Mouse (Mus musculus) T-helper 2 cell (primary cell): ENCODE results near the gene Ucp3.

Source experiments
- in situ Hi-C: fragments of 300-600 bp; cut with MboI, MseI; formaldehyde crosslinking; loops from one replicate; pipeline ENCODE4 v1.15.1; 2025; ENCODE audit warnings: high pct_unique_total_duplicates

Ucp3 gene

GRCm38 (mm10) chr7:100472777-100473176, at the start of gene Ucp3:
Gene Ucp3 (plus strand): TSS chr7:100472990.
- in situ Hi-C loops: no loop called here

GRCm38 (mm10) chr7:100425795-100426194, 47.0 kb upstream of the Ucp3 start:
- in situ Hi-C loops: no loop called here

GRCm38 (mm10) chr7:100429102-100429501, 43.7 kb upstream of the Ucp3 start:
- in situ Hi-C loops: no loop called here

GRCm38 (mm10) chr7:100429911-100430310, 42.9 kb upstream of the Ucp3 start:
- in situ Hi-C loops: no loop called here

GRCm38 (mm10) chr7:100431103-100431502, 41.7 kb upstream of the Ucp3 start:
- in situ Hi-C loops: no loop called here

- in situ Hi-C loops: no loop called here
Observed at GRCm38 (mm10) chr7:100433295-100433694, 39.5 kb upstream of the Ucp3 start.

GRCm38 (mm10) chr7:100443728-100444127, 29.1 kb upstream of the Ucp3 start:
- in situ Hi-C loops: no loop called here

GRCm38 (mm10) chr7:100446271-100446670, 26.5 kb upstream of the Ucp3 start:
- in situ Hi-C loops: no loop called here

- in situ Hi-C loops: no loop called here
Observed at GRCm38 (mm10) chr7:100448530-100448929, 24.3 kb upstream of the Ucp3 start.

- in situ Hi-C loops: no loop called here
Observed at GRCm38 (mm10) chr7:100448985-100449384, 23.8 kb upstream of the Ucp3 start.

GRCm38 (mm10) chr7:100458153-100458552, 14.6 kb upstream of the Ucp3 start:
- in situ Hi-C loops: no loop called here

- in situ Hi-C loops: no loop called here
Observed at GRCm38 (mm10) chr7:100459862-100460261, 12.9 kb upstream of the Ucp3 start.

GRCm38 (mm10) chr7:100461621-100462151, 11.1 kb upstream of the Ucp3 start:
- in situ Hi-C loops: no loop called here

GRCm38 (mm10) chr7:100463194-100463593, 9.6 kb upstream of the Ucp3 start:
- in situ Hi-C loops: no loop called here

- in situ Hi-C loops: no loop called here
Observed at GRCm38 (mm10) chr7:100463757-100464156, 9.0 kb upstream of the Ucp3 start.

GRCm38 (mm10) chr7:100464248-100464647, 8.5 kb upstream of the Ucp3 start:
- in situ Hi-C loops: no loop called here

- in situ Hi-C loops: no loop called here
Observed at GRCm38 (mm10) chr7:100465248-100465647, 7.5 kb upstream of the Ucp3 start.

GRCm38 (mm10) chr7:100465656-100466309, 7.0 kb upstream of the Ucp3 start:
- in situ Hi-C loops: no loop called here

GRCm38 (mm10) chr7:100466781-100467510, 5.8 kb upstream of the Ucp3 start:
- in situ Hi-C loops: no loop called here

- in situ Hi-C loops: no loop called here
Observed at GRCm38 (mm10) chr7:100468761-100469160, 4.0 kb upstream of the Ucp3 start.

GRCm38 (mm10) chr7:100469502-100469901, 3.3 kb upstream of the Ucp3 start:
- in situ Hi-C loops: no loop called here

GRCm38 (mm10) chr7:100470796-100471406, 1.9 kb upstream of the Ucp3 start:
- in situ Hi-C loops: no loop called here

- in situ Hi-C loops: no loop called here
Observed at GRCm38 (mm10) chr7:100471407-100471797, 1.4 kb upstream of the Ucp3 start.
